Mouse (Mus musculus) lung, embryonic 14.5 days (tissue): Measurements from ENCODE around the gene Tmprss13. TPM values are rescaled to one million over a fixed set of nuclear protein-coding genes. Genes with fewer than 3 reads are reported as not detected.

Source experiments
- ATAC-seq: fragments of 200-750 bp; cut with Nextera tagmentation; 2 replicates; pipeline ENCODE4 v1.8.0; 2017; ENCODE audit warnings: mild to moderate bottlenecking, moderate TSS enrichment, moderate library complexity; ENCODE audit not compliant: insufficient read depth
- DNase-seq: peaks from one replicate; pipeline ENCODE4 v3.0.0-alpha.2; 2015
- H3K27ac ChIP-seq: fragments of 300-500 bp; sonication (generic); 2 replicates; pipeline ENCODE4 v1.5.1; 2014; ENCODE audit warnings: low read depth, mild to moderate bottlenecking, moderate library complexity
- H3K27me3 ChIP-seq: fragments of 300-500 bp; sonication (generic); 2 replicates; pipeline ENCODE4 v1.6.1; 2014; ENCODE audit warnings: low read length, control low read depth; ENCODE audit not compliant: insufficient read depth
- H3K36me3 ChIP-seq: fragments of 300-500 bp; sonication (generic); 2 replicates; pipeline ENCODE4 v1.6.1; 2014; ENCODE audit warnings: control low read depth; ENCODE audit not compliant: insufficient read depth
- H3K4me1 ChIP-seq: fragments of 300-500 bp; sonication (generic); 2 replicates; pipeline ENCODE4 v1.6.1; 2014; ENCODE audit warnings: antibody characterized with exemption, control low read depth; ENCODE audit not compliant: insufficient read depth
- H3K4me2 ChIP-seq: fragments of 300-500 bp; sonication (generic); 2 replicates; pipeline ENCODE4 v1.6.1; 2014; ENCODE audit warnings: mild to moderate bottlenecking
- H3K4me3 ChIP-seq: fragments of 300-500 bp; sonication (generic); 2 replicates; pipeline ENCODE4 v1.5.1; 2014; ENCODE audit warnings: low read depth, low read length
- H3K9ac ChIP-seq: fragments of 300-500 bp; sonication (generic); 2 replicates; pipeline ENCODE4 v1.6.1; 2014
- H3K9me3 ChIP-seq: fragments of 300-500 bp; sonication (generic); 2 replicates; pipeline ENCODE4 v1.6.1; 2016; ENCODE audit warnings: low read depth, low read length, control low read depth
- CTCF ChIP-seq: IDR thresholded peaks from 2 replicates; pipeline ENCODE4 v1.5.1; 2016; ENCODE audit warnings: antibody characterized with exemption, low read depth
- WGBS: fragments of 180-500 bp; shearing (Covaris S2); extraction: QIAGEN DNeasy Blood & Tissue Kit; methylation state at CpG from one replicate; pipeline ENCODE4 v1.1.7; 2014; 5-methylcytosine and 5-hydroxymethylcytosine counted together
- polyA plus RNA-seq: library from polyadenylated mRNA; unstranded; fragments of >200 nt; fragmentation: Nextera tagmentation; extraction: Ambion mirVana; gene quantifications from 2 replicates; pipeline ENCODE4 v1.2.1, GENCODE M21; 2014

The Tmprss13 gene
- polyA plus RNA-seq, 1 experiment from 2014 or later, result 0.12 TPM

- 51% methylated on average over 10 of the region's 10 CpGs for WGBS
- Histone ChIP-seq H3K27me3 (no peaks in the 10 kb centered on the region), H3K9me3 (no peaks in the 10 kb centered on the region), H3K36me3 (no peaks in the 10 kb centered on the region), H3K27ac (no peak overlapping the region), H3K4me1 (no peaks in the 10 kb centered on the region), H3K4me3 (no peak overlapping the region), H3K4me2 (no peak overlapping the region), H3K9ac (no peak overlapping the region)
- no peak for ATAC-seq
- TF ChIP-seq CTCF, result no peak
- no peak for DNase-seq
These were observed 61.7 kb downstream of the Tmprss13 start for GRCm38 (mm10) chr9:45380411-45381251.

- H3K4me2 ChIP-seq, result no peak overlapping the region
- H3K9me3 ChIP-seq, result no peaks in the 10 kb centered on the region
- no peak for TF ChIP-seq CTCF
- no peak overlapping the region for H3K27ac ChIP-seq
- 57% methylated on average over 5 of the region's 5 CpGs for WGBS
- DNase-seq (no peak), ATAC-seq (no peak)
- H3K36me3 ChIP-seq, result no peaks in the 10 kb centered on the region
- H3K4me3 ChIP-seq, result no peak overlapping the region
- no peak overlapping the region for H3K9ac ChIP-seq
- no peaks in the 10 kb centered on the region for H3K27me3 ChIP-seq
- H3K4me1 ChIP-seq, result no peaks in the 10 kb centered on the region
These were observed 63.4 kb downstream of the Tmprss13 start for GRCm38 (mm10) chr9:45382336-45382735.

GRCm38 (mm10) chr9:45382834-45383233, 63.9 kb downstream of the Tmprss13 start:
- no peaks in the 10 kb centered on the region for H3K36me3 ChIP-seq
- no peaks in the 10 kb centered on the region for H3K27me3 ChIP-seq
- H3K4me3 ChIP-seq, result no peak overlapping the region
- H3K27ac ChIP-seq, result no peak overlapping the region
- 84% methylated on average over 5 of the region's 5 CpGs for WGBS
- H3K9me3 ChIP-seq, result no peaks in the 10 kb centered on the region
- no peak for ATAC-seq
- DNase-seq, result no peak
- no peaks in the 10 kb centered on the region for H3K4me1 ChIP-seq
- H3K9ac ChIP-seq, result no peak overlapping the region
- TF ChIP-seq CTCF, result no peak
- no peak overlapping the region for H3K4me2 ChIP-seq

GRCm38 (mm10) chr9:45383883-45384282, 65.0 kb downstream of the Tmprss13 start:
- WGBS, result 93% methylated on average over 6 of the region's 6 CpGs
- no peaks in the 10 kb centered on the region for H3K4me1 ChIP-seq
- ATAC-seq, result no peak

GRCm38 (mm10) chr9:45386698-45387097, 67.8 kb downstream of the Tmprss13 start:
- Histone ChIP-seq H3K9ac (no peak overlapping the region), H3K4me2 (no peak overlapping the region), H3K9me3 (no peaks in the 10 kb centered on the region), H3K36me3 (no peaks in the 10 kb centered on the region), H3K27ac (no peak overlapping the region), H3K4me1 (no peaks in the 10 kb centered on the region), H3K4me3 (no peak overlapping the region), H3K27me3 (no peaks in the 10 kb centered on the region)
- WGBS, result 79% methylated on average over 5 of the region's 5 CpGs
- DNase-seq, result no peak
- no peak for ATAC-seq
- TF ChIP-seq CTCF, result no peak

More at GRCm38 (mm10) chr9:45383883-45384282, 65.0 kb downstream of the Tmprss13 start:
- no peaks in the 10 kb centered on the region for H3K36me3 ChIP-seq
- no peaks in the 10 kb centered on the region for H3K9me3 ChIP-seq
- H3K4me3 ChIP-seq, result no peak overlapping the region
- no peaks in the 10 kb centered on the region for H3K27me3 ChIP-seq
- no peak overlapping the region for H3K27ac ChIP-seq
- H3K4me2 ChIP-seq, result no peak overlapping the region
- no peak for TF ChIP-seq CTCF
- no peak overlapping the region for H3K9ac ChIP-seq
- no peak for DNase-seq

GRCm38 (mm10) chr9:45388385-45388994, 69.6 kb downstream of the Tmprss13 start:
- Histone ChIP-seq H3K27me3 (no peaks in the 10 kb centered on the region), H3K4me1 (no peaks in the 10 kb centered on the region), H3K4me2 (no peak overlapping the region), H3K9ac (no peak overlapping the region), H3K36me3 (peaks cover 8% of the 10 kb centered on the region; the same call in 1 of the 2 replicates), H3K27ac (no peak overlapping the region), H3K9me3 (no peaks in the 10 kb centered on the region), H3K4me3 (no peak overlapping the region)
- 31% methylated on average over 12 of the region's 12 CpGs for WGBS
- peak; percentile 99 for TF ChIP-seq CTCF
- DNase-seq (peak; percentile 91), ATAC-seq (0 out of 2 replicates have a peak, but pooled peaks have one; percentile 58)

- Histone ChIP-seq H3K36me3 (peaks cover 8% of the 10 kb centered on the region; the same call in 1 of the 2 replicates), H3K4me3 (no peak overlapping the region), H3K4me1 (no peaks in the 10 kb centered on the region), H3K27ac (no peak overlapping the region), H3K9me3 (no peaks in the 10 kb centered on the region), H3K9ac (no peak overlapping the region), H3K27me3 (no peaks in the 10 kb centered on the region), H3K4me2 (no peak overlapping the region)
- DNase-seq (no peak), ATAC-seq (no peak)
- no peak for TF ChIP-seq CTCF
- WGBS, result 75% methylated on average over 8 of the region's 8 CpGs
These were observed 70.7 kb downstream of the Tmprss13 start for GRCm38 (mm10) chr9:45389596-45389995.
